Mouse (Mus musculus): Measurements from ENCODE around the gene Ccn5. TPM values are rescaled to one million over a fixed set of nuclear protein-coding genes. Genes with fewer than 3 reads are reported as not detected.

The Ccn5 gene
- not detected for polyA plus RNA-seq (2017; shearing (Covaris generic))

DNA sequence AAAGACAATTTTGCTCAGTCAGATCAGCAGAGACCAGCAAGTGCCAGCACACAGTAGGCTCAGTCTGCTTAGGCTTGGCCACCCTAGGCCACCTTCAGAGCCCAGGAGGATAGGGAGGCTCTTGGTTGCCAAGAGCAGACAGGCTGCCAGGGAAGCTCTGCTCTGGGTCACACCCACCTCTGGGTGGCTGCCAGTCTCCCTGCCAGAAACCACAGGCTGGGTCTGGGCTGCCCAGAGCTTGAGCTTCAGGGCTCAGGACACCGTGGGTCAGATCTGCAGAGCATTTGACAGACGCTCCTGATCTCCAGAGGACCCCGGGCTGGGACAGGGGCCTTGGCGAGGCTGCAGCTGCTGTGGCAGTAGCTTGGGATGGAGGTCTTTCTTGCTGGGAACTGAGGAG lies at the start of gene Ccn5:
Gene Ccn5 (plus strand): TSS at position 255 of the 400 bp plus-strand sequence.

DNA sequence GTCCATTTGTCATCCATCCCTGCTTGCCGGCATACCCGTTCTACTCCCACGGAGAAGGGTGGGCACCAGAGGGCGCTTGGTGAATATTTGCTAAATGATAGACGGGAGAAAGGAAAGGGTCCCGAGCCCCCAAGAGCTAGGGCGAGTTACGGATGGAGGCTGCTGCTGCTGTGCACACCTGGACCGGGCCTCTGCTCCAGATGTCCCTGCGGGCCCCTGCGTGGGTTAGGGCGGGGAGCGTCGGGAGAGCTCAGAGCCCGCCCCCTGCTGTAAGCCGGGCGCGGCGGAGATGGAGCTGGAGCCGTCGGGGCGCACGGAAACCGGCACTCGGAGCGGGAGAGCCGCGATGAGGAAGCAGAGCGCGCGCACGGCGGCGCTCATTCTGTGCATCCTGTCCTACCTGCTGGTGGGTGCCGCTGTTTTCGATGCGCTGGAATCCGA lies 32.8 kb downstream of the Ccn5 start, which contains the start of gene Kcnk15:
Gene Kcnk15 (plus strand): TSS at position 191 of the 441 bp plus-strand sequence.

Other genes with a start within 250 kb of the Ccn5 start
- 50.1 TPM for gene Ttpal, start 218.5 kb upstream of the Ccn5 start, polyA plus RNA-seq (2017; shearing (Covaris generic))
- 813 TPM for gene Serinc3, start 175.7 kb upstream of the Ccn5 start, polyA plus RNA-seq (2017; shearing (Covaris generic))
- 4.7 TPM for gene Pkig, start 162.5 kb upstream of the Ccn5 start, polyA plus RNA-seq (2017; shearing (Covaris generic))
- 16.4 TPM for gene Ada, start 70.6 kb upstream of the Ccn5 start, polyA plus RNA-seq (2017; shearing (Covaris generic))
- not detected for gene Kcnk15, start 32.8 kb downstream of the Ccn5 start, polyA plus RNA-seq (2017; shearing (Covaris generic))
- gene Rims4, start 97.8 kb downstream of the Ccn5 start, polyA plus RNA-seq (2017; shearing (Covaris generic)) = not detected
- 59.6 TPM for gene Ywhab, start 174.1 kb downstream of the Ccn5 start, polyA plus RNA-seq (2017; shearing (Covaris generic))
- gene Pabpc1l, start 204.6 kb downstream of the Ccn5 start, polyA plus RNA-seq (2017; shearing (Covaris generic)) = 1.7 TPM
- gene Stk4, start 249.5 kb downstream of the Ccn5 start, polyA plus RNA-seq (2017; shearing (Covaris generic)) = 314 TPM

Data from CD4-positive, CD25-positive, alpha-beta regulatory T cell, adult 9 weeks (primary cell).